12 mouse cellular contexts compared by ENCODE assay signal in the genomic region with DNA sequence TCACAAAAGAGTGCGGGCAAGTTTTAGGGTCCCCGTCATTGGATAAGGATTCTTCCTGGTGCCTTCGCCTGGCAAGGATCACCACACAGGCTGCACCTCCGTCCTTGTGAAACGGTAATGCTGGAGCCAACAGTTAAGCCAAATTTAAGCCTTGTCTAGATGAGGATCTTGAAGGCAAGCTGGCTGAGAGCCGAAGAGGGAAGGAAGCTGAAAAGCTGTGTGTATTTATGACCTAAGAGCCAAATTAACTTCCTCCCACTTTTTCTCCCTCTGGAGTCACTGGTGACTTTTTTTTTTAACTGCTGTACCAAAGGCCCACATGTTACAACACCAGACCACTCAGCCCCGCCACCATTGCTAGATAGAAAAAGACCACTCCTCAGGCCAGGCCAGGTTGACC.
A peak's percentile ranks its signal among the peaks of the same experiment; 100 is the strongest.
DNase-seq lines count a peak whose midpoint lies in the region; ATAC-seq lines count a peak whose summit lies in the region.
"Had no signal": no experiment of that assay in that cellular context is flagged by ENCODE, and none has a peak within 500 bp of the region (broad histone marks: within the 10 kb centered on the region; RNA-seq: fewer than 3 reads in every experiment).

No protein-coding gene starts in this region.

- H3K9me3 ChIP-seq in neural tube, embryonic 15.5 days (replicated peaks), result no peaks in the 10 kb centered on the region
- H3K9me3 ChIP-seq: hindbrain, embryonic 13.5 days; limb, embryonic 13.5 days had no signal

- 92% methylated on average over 7 of the region's 7 CpGs for WGBS in neural tube, embryonic 15.5 days

- H3K9ac ChIP-seq in neural tube, embryonic 15.5 days (replicated peaks), result no peak overlapping the region
- H3K9ac ChIP-seq: hindbrain, embryonic 13.5 days; limb, embryonic 13.5 days had no signal

- no peak for ATAC-seq in neural tube, embryonic 15.5 days (ENCODE audit: low FRiP score)

- no peaks in the 10 kb centered on the region for H3K36me3 ChIP-seq in neural tube, embryonic 15.5 days
- H3K36me3 ChIP-seq: hindbrain, embryonic 13.5 days; limb, embryonic 13.5 days had no signal

- peak; percentile 51 for DNase-seq in adrenal gland, postnatal 14 days
- DNase-seq in adrenal gland, adult 18-20 months (ENCODE audit: low spot score in 2 of 2), result no peak
- peak; percentile 8 for DNase-seq in urinary bladder, postnatal 14 days (ENCODE audit: low spot score)
- DNase-seq in urinary bladder, postnatal 4 days (ENCODE audit: low spot score in 2 of 2), result no peak
- DNase-seq in lung, postnatal 10 days, result peak; percentile 41
- no peak for DNase-seq in embryo, embryonic 9.5 days (ENCODE audit: extremely low spot score)
- DNase-seq in ovary, adult 18-20 months (ENCODE audit: low spot score), result no peak
- DNase-seq: midbrain, embryonic 14.5 days; spleen, adult 18-20 months had no signal

- H3K27me3 ChIP-seq in neural tube, embryonic 15.5 days (replicated peaks), result no peaks in the 10 kb centered on the region
- H3K27me3 ChIP-seq: limb, embryonic 13.5 days had no signal

- H3K4me1 ChIP-seq in neural tube, embryonic 15.5 days, result 0 out of 2 replicates have a peak, but pooled peaks cover 3% of the 10 kb centered on the region
- H3K4me1 ChIP-seq: hindbrain, embryonic 13.5 days had no signal

- H3K27ac ChIP-seq in neural tube, embryonic 15.5 days (replicated peaks), result no peak overlapping the region
- H3K27ac ChIP-seq: hindbrain, embryonic 13.5 days; limb, embryonic 13.5 days had no signal

- no peak overlapping the region for H3K4me2 ChIP-seq in neural tube, embryonic 15.5 days
- H3K4me2 ChIP-seq: hindbrain, embryonic 13.5 days; limb, embryonic 13.5 days had no signal

- no peak overlapping the region for H3K4me3 ChIP-seq in neural tube, embryonic 15.5 days (replicated peaks)
- H3K4me3 ChIP-seq: hindbrain, embryonic 13.5 days; limb, embryonic 13.5 days had no signal

Comparison
In these comparisons a context has a peak if more than half of its experiments do, and no peak if none do; other contexts are left out.
1. DNase-seq: peak in adrenal gland, postnatal 14 days (single experiment), urinary bladder, postnatal 14 days (single experiment) and lung, postnatal 10 days (single experiment); none in adrenal gland, adult 18-20 months (0 of 2), urinary bladder, postnatal 4 days (0 of 2), embryo, embryonic 9.5 days (single experiment) and ovary, adult 18-20 months (single experiment).